Mouse (Mus musculus) c-Kit-negative CD71-positive TER-119-positive erythroid progenitor cells, embryonic 14.5 days (primary cell): ENCODE results near the gene Zfp748.

Source experiments
- DNase-seq: peaks from one replicate; pipeline ENCODE4 v3.0.0-alpha.2; 2013; ENCODE audit warnings: low read depth, low spot score

The Zfp748 gene

GRCm38 (mm10) chr13:67553730-67554129, at the start of gene Zfp748:
Zfp748 (minus strand) TSS chr13:67553830.
- DNase-seq = no peak

- DNase-seq = no peak
These were observed 19.1 kb upstream of the Zfp748 start for GRCm38 (mm10) chr13:67572591-67573189.

- DNase-seq = peak; percentile 69
These were observed 904 bp downstream of the Zfp748 start for GRCm38 (mm10) chr13:67552505-67553346.

GRCm38 (mm10) chr13:67545941-67546340, 7.7 kb downstream of the Zfp748 start:
- no peak for DNase-seq

- DNase-seq = no peak
These were observed 26.4 kb downstream of the Zfp748 start for GRCm38 (mm10) chr13:67527049-67527730.

GRCm38 (mm10) chr13:67525753-67526410, 27.7 kb downstream of the Zfp748 start, which contains the start of the genes Gm26965 and Zfp87:
Gm26965 (minus strand) TSS chr13:67526151.
Zfp87 (minus strand) TSS chr13:67526177.
- peak; percentile 81 for DNase-seq

- no peak for DNase-seq
These were observed 52.7 kb downstream of the Zfp748 start for GRCm38 (mm10) chr13:67500908-67501307.

- peak; percentile 62 for DNase-seq
These were observed 53.4 kb downstream of the Zfp748 start, which contains the start of gene Zfp58 for GRCm38 (mm10) chr13:67500084-67500719. Zfp58 (minus strand) TSS chr13:67500555.

GRCm38 (mm10) chr13:67495631-67496030, 58.0 kb downstream of the Zfp748 start:
- no peak for DNase-seq
